ENCODE assay signal across 21 mouse cellular contexts in genomic region chr4:118347529-118348309, GRCm38 (mm10). TPM values are rescaled to one million over a fixed set of nuclear protein-coding genes. Genes with fewer than 3 reads are reported as not detected.
A peak's percentile ranks its signal among the peaks of the same experiment; 100 is the strongest.
DNase-seq lines count a peak whose midpoint lies in the region; ATAC-seq and TF ChIP-seq lines count a peak whose summit lies in the region.
"Had no signal": no experiment of that assay in that cellular context is flagged by ENCODE, and none has a peak within 500 bp of the region (broad histone marks: within the 10 kb centered on the region; RNA-seq: fewer than 3 reads in every experiment).

No protein-coding gene starts in this region.

- H3K9me3 ChIP-seq in heart, embryonic 16.5 days (replicated peaks; ENCODE audit: control insufficient read depth, low read length) = no peaks in the 10 kb centered on the region
- no peaks in the 10 kb centered on the region for H3K9me3 ChIP-seq in limb, embryonic 15.5 days
- no peaks in the 10 kb centered on the region for H3K9me3 ChIP-seq in forebrain, embryonic 10.5 days
- H3K9me3 ChIP-seq: forebrain, embryonic 15.5 days; limb, embryonic 13.5 days had no signal

- no peaks in the 10 kb centered on the region for H3K27me3 ChIP-seq in heart, embryonic 16.5 days (ENCODE audit: control insufficient read depth, insufficient read depth, low read length)
- H3K27me3 ChIP-seq in C2C12 (ENCODE audit: control insufficient read depth, insufficient read depth, insufficient read length) = no peaks in the 10 kb centered on the region
- H3K27me3 ChIP-seq in limb, embryonic 15.5 days = no peaks in the 10 kb centered on the region
- no peaks in the 10 kb centered on the region for H3K27me3 ChIP-seq in forebrain, embryonic 10.5 days (ENCODE audit: poor library complexity, severe bottlenecking)
- H3K27me3 ChIP-seq: forebrain, embryonic 15.5 days; limb, embryonic 13.5 days had no signal

- no peaks in the 10 kb centered on the region for H3K36me3 ChIP-seq in heart, embryonic 16.5 days (ENCODE audit: control insufficient read depth, insufficient read depth)
- no peaks in the 10 kb centered on the region for H3K36me3 ChIP-seq in C2C12 (ENCODE audit: control insufficient read depth, insufficient read depth)
- no peaks in the 10 kb centered on the region for H3K36me3 ChIP-seq in limb, embryonic 15.5 days
- H3K36me3 ChIP-seq in forebrain, embryonic 10.5 days (replicated peaks) = no peaks in the 10 kb centered on the region
- H3K36me3 ChIP-seq: forebrain, embryonic 15.5 days; limb, embryonic 13.5 days had no signal

- H3ac ChIP-seq in C2C12 (ENCODE audit: control insufficient read depth, insufficient read length, low read depth) = peak overlapping the region; percentile 65

- intact Hi-C loops in heart, postnatal 25 days (cut with DNase I) = no loop called here

- H3K27ac ChIP-seq in heart, embryonic 16.5 days (ENCODE audit: low read length) = no peak overlapping the region
- 0 out of 2 replicates have a peak overlapping the region, but pooled peaks have one; percentile 3 for H3K27ac ChIP-seq in limb, embryonic 15.5 days
- no peak overlapping the region for H3K27ac ChIP-seq in forebrain, embryonic 10.5 days
- H3K27ac ChIP-seq: forebrain, embryonic 15.5 days; limb, embryonic 13.5 days had no signal

- ATAC-seq in heart, embryonic 16.5 days (replicated peaks; ENCODE audit: extremely low read depth, insufficient read depth, low FRiP score) = peak; percentile 55; the same call in 1 of the 2 replicates
- peak; percentile 85 for ATAC-seq in common myeloid progenitor, adult 5-6 weeks (replicated peaks; ENCODE audit: low read depth, poor library complexity, severe bottlenecking)
- ATAC-seq in limb, embryonic 15.5 days (ENCODE audit: insufficient number of reproducible peaks, low FRiP score, low TSS enrichment, low read depth) = no peak
- no peak for ATAC-seq in CD4-positive, CD25-positive, alpha-beta regulatory T cell, adult 4 months
- ATAC-seq: activated CD4-positive, CD25-positive, alpha-beta regulatory T cell, adult 4 months; forebrain, embryonic 15.5 days; intestine, postnatal 0 days; lung, postnatal 0 days had no signal

- H3K4me2 ChIP-seq in heart, embryonic 16.5 days (ENCODE audit: low read depth, low read length) = no peak overlapping the region
- H3K4me2 ChIP-seq in limb, embryonic 15.5 days = no peak overlapping the region
- H3K4me2 ChIP-seq: forebrain, embryonic 15.5 days; limb, embryonic 13.5 days had no signal

- no peak for TF ChIP-seq CTCF in C2C12 (IDR thresholded peaks at IDR 0.05; ENCODE audit: control insufficient read depth, insufficient read depth, insufficient read length)

- H3K4me1 ChIP-seq in heart, embryonic 16.5 days (ENCODE audit: control insufficient read depth, insufficient read depth, low read length) = no peaks in the 10 kb centered on the region
- peaks cover 4% of the 10 kb centered on the region; the same call in 1 of the 2 replicates for H3K4me1 ChIP-seq in limb, embryonic 15.5 days
- no peaks in the 10 kb centered on the region; the same call in 1 of the 2 replicates for H3K4me1 ChIP-seq in forebrain, embryonic 10.5 days

- WGBS in heart, embryonic 16.5 days = 29% methylated on average over 13 of the region's 13 CpGs
- 51% methylated on average over 13 of the region's 13 CpGs for WGBS in limb, embryonic 15.5 days
- WGBS in forebrain, embryonic 10.5 days = 77% methylated on average over 13 of the region's 13 CpGs

- H3K9ac ChIP-seq in heart, embryonic 16.5 days (ENCODE audit: low read length) = no peak overlapping the region
- H3K9ac ChIP-seq in limb, embryonic 15.5 days = no peak overlapping the region
- H3K9ac ChIP-seq: forebrain, embryonic 15.5 days; limb, embryonic 13.5 days had no signal

- no peak for DNase-seq in heart, postnatal 25 days (ENCODE audit: low spot score)
- DNase-seq in urinary bladder, postnatal 25 days (ENCODE audit: low spot score) = no peak
- no peak for DNase-seq in forebrain, embryonic 10.5 days (ENCODE audit: extremely low spot score, low spot score)
- DNase-seq: adrenal gland, postnatal 10 days; B cell, adult 2 months; cerebellum, postnatal 14 days; embryo, embryonic 11 days; gastrocnemius, postnatal 14 days; heart, postnatal 4 days; thymus, postnatal 14 days had no signal

- H3K4me3 ChIP-seq in heart, embryonic 16.5 days (ENCODE audit: low read length) = no peak overlapping the region
- H3K4me3 ChIP-seq in C2C12 (ENCODE audit: insufficient read depth, poor library complexity, severe bottlenecking) = no peak overlapping the region
- H3K4me3 ChIP-seq in limb, embryonic 15.5 days = no peak overlapping the region
- no peak overlapping the region for H3K4me3 ChIP-seq in forebrain, embryonic 10.5 days
- H3K4me3 ChIP-seq: erythroblast, embryonic 14.5 days; forebrain, embryonic 15.5 days; limb, embryonic 13.5 days had no signal

- no peaks in the 10 kb centered on the region for H3K79me2 ChIP-seq in C2C12 (ENCODE audit: control insufficient read depth, insufficient read depth)

- H3K79me3 ChIP-seq in C2C12 (ENCODE audit: low read depth) = no peaks in the 10 kb centered on the region

TF ChIP-seq in C2C12, 6 proteins besides CTCF, POLR2A, EP300 and RAD21:
- TF ChIP-seq USF1 (IDR thresholded peaks at IDR 0.05; ENCODE audit: low read depth) (peak; percentile 60), FOSL1 (IDR thresholded peaks at IDR 0.05; ENCODE audit: insufficient read depth, low read length, poor library complexity, severe bottlenecking) (no peak), MAX (IDR thresholded peaks at IDR 0.05) (peak; percentile 54)

RNA-seq across cellular contexts. Expression of gene Ptprf, which starts 56.5 kb away (rescaled TPM):
- polyA plus RNA-seq in heart, embryonic 16.5 days (2015; fragmentation: Nextera tagmentation; extraction: Ambion mirVana) = 22.9 and 27.7 TPM in 2 replicates
- total RNA-seq in heart, postnatal 25 days (2021) = 10 to 100 TPM in 1 of 2 experiments, 1 to 10 TPM in 1; 9.8 to 10.2 TPM
- polyA plus RNA-seq in C2C12 (2012; fragmentation: generic; extraction: Trizol) = 1.6 TPM
- total RNA-seq in common myeloid progenitor, adult 5-6 weeks (2017) = 0.15 and 0.50 TPM in 2 replicates
- polyA plus RNA-seq in limb, embryonic 15.5 days (2015; fragmentation: Nextera tagmentation; extraction: Ambion mirVana) = 66.4 and 82.7 TPM in 2 replicates
- 99.7 and 102 TPM in 2 replicates for polyA plus RNA-seq in forebrain, embryonic 10.5 days (2016; fragmentation: Nextera tagmentation; extraction: Ambion mirVana)
- polyA plus RNA-seq in CD4-positive, CD25-positive, alpha-beta regulatory T cell, adult 4 months (2017; shearing (Covaris generic)) = under 1 TPM; 0.39 to 0.65 TPM

Comparison
In these comparisons a context has a peak if more than half of its experiments do, and no peak if none do; other contexts are left out.
1. ATAC-seq: peak in heart, embryonic 16.5 days (single experiment) and common myeloid progenitor, adult 5-6 weeks (single experiment); none in limb, embryonic 15.5 days (single experiment) and CD4-positive, CD25-positive, alpha-beta regulatory T cell, adult 4 months (single experiment).